Mouse (Mus musculus): ENCODE measurements around the gene Tcap. TPM values are rescaled to one million over a fixed set of nuclear protein-coding genes. Genes with fewer than 3 reads are reported as not detected.

Gene Tcap
- polyA plus RNA-seq, 1 experiment from 2014 or later, result 0.35 TPM

DNA sequence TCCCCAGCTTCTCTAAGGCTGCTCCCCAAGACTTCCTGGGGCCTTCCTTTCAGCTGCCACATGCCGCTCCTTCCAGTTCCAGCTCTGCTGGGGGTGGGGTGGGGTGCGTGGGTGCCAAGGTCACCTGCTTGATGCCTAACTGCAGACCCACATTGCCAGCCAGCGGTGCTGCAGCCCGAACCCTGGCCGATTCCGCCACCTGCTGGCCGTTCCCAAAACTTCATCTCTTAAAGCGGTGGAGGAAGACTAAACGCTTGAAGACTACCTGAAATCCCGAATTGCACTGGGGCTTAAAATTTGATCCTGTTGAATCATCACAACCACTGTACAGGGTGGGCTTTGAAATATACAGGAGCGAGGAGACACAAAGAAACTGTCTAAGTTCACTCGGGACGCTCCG, 38.4 kb upstream of the Tcap start:
- Histone ChIP-seq H3K36me3 (no peaks in the 10 kb centered on the region), H3K27me3 (peaks cover 84% of the 10 kb centered on the region), H3K9me3 (no peaks in the 10 kb centered on the region), H3K27ac (no peak overlapping the region), H3K4me3 (0 out of 2 replicates have a peak overlapping the region, but pooled peaks have one; percentile 17), H3K4me2 (peak overlapping the region; percentile 31; the same call in 1 of the 2 replicates), H3K9ac (no peak overlapping the region), H3K4me1 (replicated peaks) (peaks cover 37% of the 10 kb centered on the region)
- 2% methylated on average over 14 of the region's 14 CpGs for WGBS
- no peak for ATAC-seq (ENCODE audit: low FRiP score)

DNA sequence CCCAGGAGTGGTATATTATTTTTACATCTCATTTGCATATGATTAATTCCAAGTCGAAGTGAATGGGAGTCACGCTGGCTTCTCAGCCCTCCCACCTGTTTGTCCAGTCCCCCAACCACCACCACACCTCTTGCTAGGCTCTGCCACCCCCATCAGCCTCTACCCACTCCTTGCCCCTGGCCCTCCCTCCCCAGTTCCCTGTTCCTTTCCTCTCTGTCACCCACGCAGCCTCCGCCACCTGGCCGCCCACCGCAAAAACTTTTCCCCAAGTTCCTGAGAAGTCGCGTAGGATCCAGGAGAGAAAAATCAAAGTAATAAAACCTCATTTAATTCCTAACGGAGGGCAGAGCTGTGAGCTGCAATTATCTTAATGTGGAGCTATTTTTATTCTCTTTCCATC, 37.4 kb upstream of the Tcap start:
- peaks cover 86% of the 10 kb centered on the region for H3K27me3 ChIP-seq
- H3K9me3 ChIP-seq, result no peaks in the 10 kb centered on the region
- ATAC-seq (ENCODE audit: low FRiP score), result no peak
- H3K27ac ChIP-seq, result no peak overlapping the region
- no peak overlapping the region for H3K9ac ChIP-seq
- 15% methylated on average over 9 of the region's 9 CpGs for WGBS
- no peak overlapping the region for H3K4me2 ChIP-seq
- peaks cover 34% of the 10 kb centered on the region for H3K4me1 ChIP-seq (replicated peaks)
- H3K36me3 ChIP-seq, result no peaks in the 10 kb centered on the region
- no peak overlapping the region for H3K4me3 ChIP-seq

DNA sequence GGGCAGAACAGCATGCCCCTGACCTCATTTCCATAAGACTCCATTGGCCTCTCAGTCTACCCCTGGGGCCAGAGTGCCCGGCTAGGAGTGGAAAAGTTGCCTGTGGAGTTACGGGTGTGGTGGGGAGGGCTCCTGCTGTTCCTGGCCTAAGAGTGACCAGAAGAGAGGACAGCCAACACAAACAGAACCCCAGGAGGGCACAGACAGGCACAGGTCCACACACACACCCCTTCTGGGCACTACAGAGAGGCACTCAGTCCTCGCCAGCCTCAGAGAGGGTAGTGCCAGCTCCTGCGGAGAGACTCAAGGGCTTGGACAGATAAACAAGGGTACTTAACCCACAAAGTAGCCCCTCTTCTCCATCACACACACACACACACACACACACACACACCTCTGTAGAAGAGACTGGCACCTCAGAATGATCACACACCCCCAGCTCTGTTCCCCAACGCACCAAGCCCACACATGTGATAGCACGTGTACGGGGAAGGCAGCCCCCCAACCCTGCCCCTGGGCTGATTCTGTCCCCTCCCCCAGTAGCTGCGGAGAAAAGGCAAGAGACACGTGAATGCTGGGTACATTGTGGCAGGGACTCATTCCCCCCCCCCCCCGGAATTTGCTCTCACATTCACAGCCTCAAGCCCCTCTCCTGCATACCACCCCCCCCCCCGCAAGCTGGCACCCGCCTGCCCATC, 36.1 kb upstream of the Tcap start:
- Histone ChIP-seq H3K4me2 (peak overlapping the region; percentile 92), H3K36me3 (no peaks in the 10 kb centered on the region), H3K9ac (no peak overlapping the region; the same call in 1 of the 2 replicates), H3K4me3 (peak overlapping the region; percentile 51; the same call in 1 of the 2 replicates), H3K4me1 (replicated peaks) (peaks cover 23% of the 10 kb centered on the region), H3K27me3 (peaks cover 86% of the 10 kb centered on the region), H3K27ac (no peak overlapping the region), H3K9me3 (no peaks in the 10 kb centered on the region)
- ATAC-seq (ENCODE audit: low FRiP score), result no peak
- WGBS, result 2% methylated on average over 8 of the region's 12 CpGs

DNA sequence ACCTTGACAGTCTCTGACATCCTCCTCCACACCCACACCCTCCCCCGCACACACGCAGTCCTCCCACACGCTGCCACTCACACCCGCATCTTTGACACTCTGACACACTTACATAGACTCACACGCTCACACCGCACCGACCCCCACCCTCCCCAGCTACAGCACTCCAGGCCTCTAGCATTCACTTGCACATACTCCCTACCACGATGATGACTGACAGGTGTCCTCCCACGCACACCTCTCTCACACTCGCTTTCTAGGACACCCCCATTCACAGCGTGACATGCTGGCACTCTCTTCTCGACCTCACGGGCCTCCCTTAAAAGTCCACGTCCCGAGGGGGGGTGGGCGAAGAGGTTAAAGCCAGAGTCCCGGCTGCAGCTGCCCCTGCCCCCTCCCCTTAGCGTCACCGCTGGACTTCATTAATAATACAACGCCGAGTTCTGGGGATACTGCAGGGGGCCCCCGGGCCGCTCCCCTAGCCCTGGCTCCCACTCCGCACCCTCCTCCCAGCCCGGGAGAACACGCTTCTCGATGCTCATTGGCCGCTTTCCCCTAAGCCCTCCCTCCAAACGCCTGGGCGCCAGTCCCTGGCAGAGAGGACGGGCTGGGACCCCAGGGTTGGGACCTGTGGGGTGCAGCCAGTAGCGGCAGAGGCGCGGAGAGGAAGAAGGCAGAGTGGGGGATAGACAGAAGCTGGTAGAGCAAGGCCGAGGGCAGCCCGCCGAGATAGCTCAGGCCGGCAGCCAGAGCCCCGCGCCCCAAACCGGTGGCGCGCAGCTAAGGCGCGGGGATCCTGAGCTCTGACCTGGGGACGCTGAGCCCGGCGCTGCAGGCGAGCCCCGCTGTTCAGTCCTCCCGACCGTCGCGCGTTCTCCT, 35.3 kb upstream of the Tcap start, which contains the start of gene Ppp1r1b:
TSS of gene Ppp1r1b (plus strand) at position 322 of the 879 bp plus-strand sequence.
- H3K27ac ChIP-seq, result no peak within 1 kb of the TSS

DNA sequence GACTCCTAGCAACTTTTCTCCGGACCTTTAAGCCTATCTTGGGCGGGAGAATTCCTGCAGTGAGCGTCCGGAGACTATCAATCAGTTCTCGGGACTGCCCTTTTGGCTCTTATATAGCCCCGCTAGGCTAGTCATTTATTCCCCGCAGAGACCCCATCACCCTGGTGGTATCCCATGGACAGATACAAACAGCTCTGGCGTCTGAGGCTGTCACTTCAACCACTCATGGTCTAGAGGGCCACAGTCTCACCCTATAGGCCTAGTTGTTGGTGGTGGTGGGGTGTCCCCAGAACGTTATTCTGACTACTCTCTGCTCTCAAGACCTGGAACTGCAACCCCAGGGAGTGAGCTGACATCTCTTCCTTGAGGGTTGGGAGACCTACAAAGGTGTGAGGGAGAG, 34.3 kb upstream of the Tcap start:
- no peak overlapping the region for H3K9ac ChIP-seq
- 1% methylated on average over 9 of the region's 9 CpGs for whole genome bisulfite sequencing
- H3K4me2 ChIP-seq, result peak overlapping the region; percentile 92
- no peaks in the 10 kb centered on the region for H3K36me3 ChIP-seq
- peaks cover 95% of the 10 kb centered on the region for H3K27me3 ChIP-seq
- H3K4me1 ChIP-seq (replicated peaks), result peaks cover 23% of the 10 kb centered on the region
- H3K4me3 ChIP-seq, result peak overlapping the region; percentile 51
- no peak overlapping the region for H3K27ac ChIP-seq
- no peaks in the 10 kb centered on the region for H3K9me3 ChIP-seq
- ATAC-seq (ENCODE audit: low FRiP score), result no peak

More for the DNA sequence above, 35.3 kb upstream of the Tcap start, which contains the start of gene Ppp1r1b:
- no peaks in the 10 kb centered on the region for H3K36me3 ChIP-seq
- peak within 1 kb of the TSS; percentile 51 for H3K4me3 ChIP-seq
- peaks cover 94% of the 10 kb centered on the region for H3K27me3 ChIP-seq
- peak; percentile 72 for ATAC-seq (ENCODE audit: low FRiP score)
- peaks cover 23% of the 10 kb centered on the region for H3K4me1 ChIP-seq (replicated peaks)
- H3K4me2 ChIP-seq, result peak within 1 kb of the TSS; percentile 92
- peak within 1 kb of the TSS; percentile 70 for H3K9ac ChIP-seq
- under 1% methylated on average over 54 of the region's 55 CpGs for WGBS
- no peaks in the 10 kb centered on the region for H3K9me3 ChIP-seq

DNA sequence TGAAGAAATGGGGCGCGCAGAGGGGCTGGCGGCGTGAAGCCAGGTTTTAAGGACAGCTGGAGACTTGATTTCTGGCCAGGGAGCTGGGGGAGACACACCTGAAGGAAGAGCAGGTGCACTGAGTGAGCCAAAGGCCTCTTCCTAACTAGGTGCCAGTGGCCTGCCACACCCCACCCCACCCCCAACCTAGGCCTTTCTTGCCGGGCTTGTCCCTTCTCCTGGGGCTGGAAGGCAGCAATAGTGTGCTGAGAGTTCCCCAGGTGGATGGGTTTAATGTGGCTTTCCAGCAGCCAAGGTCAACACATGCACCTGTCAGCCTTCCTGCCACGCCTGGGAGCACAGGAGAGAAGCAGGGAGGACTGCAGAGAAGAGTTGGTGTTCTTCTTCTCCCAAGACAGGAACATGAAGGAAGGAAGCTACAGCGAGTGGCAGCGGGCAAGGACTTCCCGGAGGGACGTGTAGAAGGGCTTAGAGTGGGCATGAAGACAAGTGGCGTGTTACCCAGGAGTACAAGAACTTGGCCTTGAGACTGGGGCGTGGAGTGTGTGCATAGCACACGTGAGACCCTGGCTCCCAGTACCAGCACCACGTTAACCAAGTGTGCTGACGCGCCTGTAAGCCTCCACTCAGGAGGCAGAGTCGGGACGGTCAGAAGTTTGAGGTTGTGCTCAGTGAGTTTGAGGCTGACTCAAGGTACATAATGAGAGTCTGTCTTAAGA, 31.2 kb upstream of the Tcap start:
- H3K4me2 ChIP-seq, result no peak overlapping the region
- peaks cover 22% of the 10 kb centered on the region for H3K4me1 ChIP-seq (replicated peaks)
- H3K27me3 ChIP-seq, result peaks cover 80% of the 10 kb centered on the region
- no peaks in the 10 kb centered on the region for H3K36me3 ChIP-seq
- H3K9ac ChIP-seq, result no peak overlapping the region
- H3K4me3 ChIP-seq, result no peak overlapping the region
- no peak overlapping the region for H3K27ac ChIP-seq
- WGBS, result 77% methylated on average over 18 of the region's 18 CpGs
- no peaks in the 10 kb centered on the region for H3K9me3 ChIP-seq
- no peak for ATAC-seq (ENCODE audit: low FRiP score)

DNA sequence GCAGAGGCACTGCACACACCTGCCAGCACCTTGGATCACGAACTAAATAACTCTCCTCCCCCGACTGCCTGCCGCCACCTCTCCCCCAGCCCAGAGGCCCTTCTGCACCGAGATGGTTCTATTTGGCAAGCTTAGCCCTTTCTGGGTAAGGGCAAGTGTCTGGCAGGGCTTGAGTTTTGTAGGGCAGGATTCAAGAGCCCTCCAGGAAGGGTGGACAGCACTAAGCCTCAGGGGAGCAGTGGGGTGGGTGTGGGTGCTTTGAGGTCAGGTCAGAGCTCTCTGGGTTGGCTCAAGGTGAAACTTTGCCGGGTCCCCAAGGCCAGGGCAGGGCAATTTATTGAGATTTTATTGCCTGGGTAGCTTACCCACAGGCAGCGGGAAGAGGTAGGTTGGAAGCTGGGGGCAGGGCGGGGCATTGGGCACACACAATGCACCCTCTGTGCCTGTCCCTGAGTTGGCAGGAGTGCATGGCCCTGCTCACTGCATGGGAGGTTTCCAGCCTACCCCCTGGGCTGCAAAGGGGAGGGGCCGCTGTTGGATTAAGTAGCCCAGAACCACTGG, 29.9 kb upstream of the Tcap start:
- WGBS, result 32% methylated on average over 8 of the region's 8 CpGs
- H3K9ac ChIP-seq, result no peak overlapping the region
- no peak overlapping the region for H3K4me3 ChIP-seq
- no peak for ATAC-seq (ENCODE audit: low FRiP score)
- no peak overlapping the region for H3K4me2 ChIP-seq
- peaks cover 14% of the 10 kb centered on the region for H3K4me1 ChIP-seq (replicated peaks)
- H3K27me3 ChIP-seq, result peaks cover 67% of the 10 kb centered on the region
- no peaks in the 10 kb centered on the region for H3K9me3 ChIP-seq
- H3K36me3 ChIP-seq, result no peaks in the 10 kb centered on the region
- H3K27ac ChIP-seq, result no peak overlapping the region

DNA sequence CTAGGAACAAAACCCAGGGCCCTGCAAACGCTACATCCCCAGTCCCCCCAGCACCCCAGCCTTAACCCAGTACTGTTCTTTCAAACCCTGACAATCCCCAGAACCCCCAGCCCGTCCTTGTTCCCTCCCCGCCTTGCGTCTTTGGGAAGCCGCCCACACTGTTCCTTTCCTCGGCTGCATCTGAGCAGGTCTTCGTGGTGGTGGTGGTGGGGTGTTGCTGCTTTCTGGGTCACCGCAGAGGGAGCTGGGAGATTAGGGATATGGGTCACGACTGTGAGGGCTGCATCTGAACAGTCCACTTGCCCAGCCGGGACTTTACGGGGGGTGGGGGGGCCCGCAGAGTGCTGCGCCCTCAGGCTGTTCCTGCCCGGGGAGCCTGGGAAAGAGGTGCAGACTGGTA, 29.2 kb upstream of the Tcap start:
- Histone ChIP-seq H3K9ac (no peak overlapping the region), H3K36me3 (no peaks in the 10 kb centered on the region)

DNA sequence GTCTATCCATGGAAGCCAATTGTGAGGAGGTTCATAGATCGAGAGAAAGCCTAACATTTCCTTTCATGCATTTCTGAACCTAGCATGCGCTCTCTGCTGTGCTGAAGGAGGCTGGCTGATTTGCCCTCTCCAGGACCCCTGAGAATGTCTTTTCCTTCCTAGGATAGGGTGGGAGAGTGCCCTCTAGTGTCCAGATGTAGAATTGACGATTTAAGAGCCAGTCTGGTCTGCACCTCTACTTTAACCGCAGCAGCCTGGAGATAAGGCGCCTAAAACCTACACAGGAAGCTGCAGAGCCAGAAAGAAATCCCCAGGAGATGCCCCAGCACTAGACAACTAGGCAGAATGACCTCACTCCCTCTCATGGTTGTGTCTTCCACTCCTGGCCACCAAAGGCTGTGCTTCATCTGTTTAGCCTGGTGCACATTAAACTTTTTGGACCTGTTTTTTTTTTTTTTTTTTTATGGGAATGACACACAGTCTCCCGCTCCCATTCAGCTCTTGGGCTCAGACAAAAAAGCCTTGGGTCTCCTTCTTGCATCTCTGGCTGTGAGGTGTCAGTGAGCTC, 27.8 kb upstream of the Tcap start:
- H3K27me3 ChIP-seq, result peaks cover 46% of the 10 kb centered on the region
- no peak overlapping the region for H3K27ac ChIP-seq
- 7% methylated on average over 6 of the region's 6 CpGs for WGBS
- no peak for ATAC-seq (ENCODE audit: low FRiP score)
- no peak overlapping the region for H3K9ac ChIP-seq
- H3K4me1 ChIP-seq (replicated peaks), result peaks cover 30% of the 10 kb centered on the region
- no peak overlapping the region for H3K4me3 ChIP-seq
- H3K36me3 ChIP-seq, result no peaks in the 10 kb centered on the region
- H3K9me3 ChIP-seq, result no peaks in the 10 kb centered on the region
- no peak overlapping the region for H3K4me2 ChIP-seq

More for the DNA sequence above, 29.2 kb upstream of the Tcap start:
- Histone ChIP-seq H3K27me3 (peaks cover 60% of the 10 kb centered on the region), H3K4me3 (no peak overlapping the region), H3K27ac (no peak overlapping the region), H3K4me2 (no peak overlapping the region), H3K9me3 (no peaks in the 10 kb centered on the region), H3K4me1 (replicated peaks) (peaks cover 16% of the 10 kb centered on the region)
- WGBS, result 63% methylated on average over 14 of the region's 14 CpGs
- no peak for ATAC-seq (ENCODE audit: low FRiP score)

DNA sequence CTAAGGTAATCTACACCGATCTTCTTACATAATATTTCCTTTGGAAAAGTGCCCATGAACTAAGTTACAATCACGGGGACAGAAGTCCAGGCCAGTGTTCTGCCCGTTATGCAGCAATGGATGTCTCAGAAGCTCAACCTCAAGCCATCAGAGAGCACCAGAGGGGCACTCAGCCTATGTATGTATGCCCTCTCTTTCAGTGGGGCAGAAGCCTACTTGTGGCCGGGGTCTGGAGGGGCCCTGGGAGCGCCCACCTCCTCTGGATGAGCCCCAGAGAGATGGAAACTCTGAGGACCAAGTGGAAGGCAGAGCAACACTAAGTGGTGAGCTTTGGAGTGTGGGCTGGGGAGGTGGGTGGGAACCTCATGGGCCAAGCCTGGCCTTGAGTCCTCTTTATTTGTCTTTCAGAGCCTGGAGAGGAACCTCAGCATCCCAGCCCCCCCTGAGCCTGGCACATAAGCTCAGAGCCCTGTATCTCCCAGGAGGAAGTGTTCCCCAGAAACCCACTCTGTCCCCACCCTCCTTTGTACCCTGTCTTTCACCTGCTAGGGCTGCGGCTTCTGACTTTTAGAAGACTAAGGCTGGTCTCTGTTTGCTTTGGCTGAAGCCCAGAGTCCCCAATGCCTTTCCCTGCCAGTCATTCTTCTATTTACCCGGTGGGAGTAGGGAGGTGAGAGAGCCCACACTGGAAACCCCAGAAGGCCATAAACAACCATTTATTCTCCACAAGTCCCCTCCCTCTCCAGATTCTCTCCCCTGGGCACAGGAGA, 26.8 kb upstream of the Tcap start:
- Histone ChIP-seq H3K4me3 (no peak overlapping the region), H3K9ac (0 out of 2 replicates have a peak overlapping the region, but pooled peaks have one; percentile 78), H3K4me2 (no peak overlapping the region), H3K9me3 (no peaks in the 10 kb centered on the region), H3K36me3 (no peaks in the 10 kb centered on the region), H3K4me1 (replicated peaks) (peaks cover 40% of the 10 kb centered on the region), H3K27me3 (peaks cover 36% of the 10 kb centered on the region), H3K27ac (peak overlapping the region; percentile 90; the same call in 1 of the 2 replicates)
- WGBS, result 82% methylated on average over 7 of the region's 7 CpGs
- no peak for ATAC-seq (ENCODE audit: low FRiP score)
